Mouse (Mus musculus): ENCODE data around the gene Tmem217.
A peak's percentile ranks its signal among the peaks of the same experiment; 100 is the strongest.

DNA sequence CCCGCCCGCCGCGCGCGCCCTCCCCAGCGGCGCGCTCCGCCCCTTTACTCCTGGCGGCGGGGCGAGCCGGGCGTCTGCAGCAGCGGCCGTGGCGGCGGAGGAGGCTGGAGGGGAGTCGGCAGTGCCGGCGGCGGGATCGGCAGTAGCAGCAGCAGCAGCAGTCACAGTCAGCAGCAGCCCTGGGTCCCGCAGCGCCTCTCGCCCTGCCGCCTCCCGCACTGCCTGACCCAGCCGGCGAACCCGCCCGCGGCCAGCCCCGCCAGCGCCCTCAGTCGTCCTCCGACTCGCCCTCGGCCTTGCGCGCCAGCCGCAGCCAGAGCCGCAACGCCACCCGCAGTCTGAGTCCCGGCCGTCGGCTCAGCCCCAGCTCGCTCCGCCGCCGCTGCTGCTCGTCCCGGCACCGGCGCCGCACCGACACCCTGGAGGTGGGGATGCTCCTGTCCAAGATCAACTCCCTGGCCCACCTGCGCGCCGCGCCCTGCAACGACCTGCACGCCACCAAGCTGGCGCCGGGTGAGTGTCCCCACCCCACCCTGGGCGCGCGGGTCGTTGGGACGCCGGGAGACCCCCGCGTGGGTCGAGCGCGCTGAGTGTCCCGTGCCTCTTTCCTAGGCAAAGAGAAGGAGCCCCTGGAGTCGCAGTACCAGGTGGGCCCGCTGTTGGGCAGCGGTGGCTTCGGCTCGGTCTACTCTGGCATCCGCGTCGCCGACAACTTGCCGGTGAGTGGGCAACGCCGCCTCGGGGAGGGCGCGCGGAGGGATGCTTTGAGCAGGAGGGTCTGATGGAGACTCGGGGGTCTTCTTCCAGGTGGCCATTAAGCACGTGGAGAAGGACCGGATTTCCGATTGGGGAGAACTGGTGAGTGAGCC lies 61.2 kb downstream of the Tmem217 start, which contains the start of gene Pim1:
- TF ChIP-seq POLR2A (IDR thresholded peaks at IDR 0.05; ENCODE audit: control insufficient read depth, low read depth, low read length) (peak; percentile 11; the same call in 1 of the 2 replicates), CTCF (IDR thresholded peaks at IDR 0.05; ENCODE audit: control insufficient read depth, insufficient read depth, insufficient replicate concordance, low read depth, low read length) (no peak; the same call in 1 of the 2 replicates)

Data from testis, adult 2 months (tissue).